In the genomic region with DNA sequence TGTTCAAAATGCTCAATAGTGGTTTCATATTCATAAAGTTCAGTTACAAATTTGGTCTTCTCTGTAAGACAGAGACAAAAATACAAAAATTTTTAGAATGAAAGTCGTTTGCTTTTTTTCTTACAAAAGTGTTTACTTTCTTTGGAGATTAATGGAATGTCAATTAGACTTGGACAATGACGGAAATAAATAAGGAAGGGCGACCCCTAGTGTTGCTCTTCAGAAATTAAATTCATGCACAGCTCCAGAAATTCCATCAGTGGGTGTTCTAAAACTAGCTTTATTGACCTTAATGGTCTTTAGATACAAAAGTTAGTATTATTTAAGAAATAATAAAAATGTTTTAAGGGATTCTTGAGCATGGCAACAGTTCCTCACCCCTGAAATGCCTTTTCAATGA, we compare ENCODE assay signal across 9 mouse cellular contexts.
A peak's percentile ranks its signal among the peaks of the same experiment; 100 is the strongest.
DNase-seq lines count a peak whose midpoint lies in the region; ATAC-seq and TF ChIP-seq lines count a peak whose summit lies in the region.
"Had no signal": no experiment of that assay in that cellular context is flagged by ENCODE, and none has a peak within 500 bp of the region (broad histone marks: within the 10 kb centered on the region; RNA-seq: fewer than 3 reads in every experiment).

No protein-coding gene starts in this region.

- peak; percentile 84 for TF ChIP-seq CTCF in E14TG2a.4 (conservative IDR thresholded peaks at IDR 0.05; ENCODE audit: low read length)

- intact Hi-C loops in gastrocnemius, postnatal 14 days (cut with DNase I; ENCODE audit: low total_unique reads), result no loop called here

- no peaks in the 10 kb centered on the region for H3K27me3 ChIP-seq in E14TG2a.4 (ENCODE audit: insufficient read depth, low read length)
- H3K27me3 ChIP-seq: limb, embryonic 12.5 days had no signal

- no peak for ATAC-seq in CD4-positive, CD25-positive, alpha-beta regulatory T cell, adult 4 months

- no peaks in the 10 kb centered on the region for H3K4me1 ChIP-seq in E14TG2a.4 (replicated peaks; ENCODE audit: low read depth, low read length)
- H3K4me1 ChIP-seq: limb, embryonic 12.5 days had no signal

- no peaks in the 10 kb centered on the region for H3K36me3 ChIP-seq in E14TG2a.4 (ENCODE audit: insufficient read depth, low read length)
- H3K36me3 ChIP-seq: limb, embryonic 12.5 days had no signal

- H3K4me3 ChIP-seq in E14TG2a.4 (replicated peaks; ENCODE audit: low read length), result no peak overlapping the region
- H3K4me3 ChIP-seq: limb, embryonic 12.5 days had no signal

- H3K9me3 ChIP-seq in E14TG2a.4 (ENCODE audit: low read length), result no peaks in the 10 kb centered on the region
- H3K9me3 ChIP-seq: limb, embryonic 12.5 days had no signal

- DNase-seq in CD4-positive, CD25-positive, alpha-beta regulatory T cell, adult 2 months (ENCODE audit: low read depth, low spot score), result peak; percentile 1
- DNase-seq in kidney, adult 9 months, result peak; percentile 38
- DNase-seq in kidney, adult 11 months, result no peak
- peak; percentile 28 for DNase-seq in hindlimb bud, embryonic 11.5 days (ENCODE audit: extremely low spot score, low read depth, low spot score)
- DNase-seq in thymus, postnatal 25 days, result no peak
- no peak for DNase-seq in gastrocnemius, postnatal 14 days

Comparison
In these comparisons a context has a peak if more than half of its experiments do, and no peak if none do; other contexts are left out.
1. DNase-seq: peak in CD4-positive, CD25-positive, alpha-beta regulatory T cell, adult 2 months (single experiment), kidney, adult 9 months (single experiment) and hindlimb bud, embryonic 11.5 days (single experiment); none in kidney, adult 11 months (single experiment), thymus, postnatal 25 days (single experiment) and gastrocnemius, postnatal 14 days (single experiment).